Mouse (Mus musculus) layer of hippocampus, postnatal 14 days (tissue): ENCODE results near the gene Zbtb5. TPM values are rescaled to one million over a fixed set of nuclear protein-coding genes. Genes with fewer than 3 reads are reported as not detected.
"Not testable (repeated sequence)": the region's sequence is repeated elsewhere in the genome, so short reads cannot be mapped to it uniquely, and the experiment has no call there.

ENCODE experiments used
- DNase-seq, 2 experiments: peaks; one replicate each; pipeline ENCODE4 v3.0.0; 2021 to 2022; ENCODE audit warnings: low spot score in 2 of 2, mixed read lengths in 1 of 2
- total RNA-seq, 2 experiments: library from RNA; stranded (reverse); gene quantifications; 2 replicates each; pipeline ENCODE4 v1.2.3; 2021

Gene Zbtb5
- total RNA-seq, 2 experiments from 2014 or later, result 12.1 to 12.7 TPM

GRCm38 (mm10) chr4:44973871-44974270 lies 38.3 kb downstream of the Zbtb5 start:
- no peak for DNase-seq

DNA sequence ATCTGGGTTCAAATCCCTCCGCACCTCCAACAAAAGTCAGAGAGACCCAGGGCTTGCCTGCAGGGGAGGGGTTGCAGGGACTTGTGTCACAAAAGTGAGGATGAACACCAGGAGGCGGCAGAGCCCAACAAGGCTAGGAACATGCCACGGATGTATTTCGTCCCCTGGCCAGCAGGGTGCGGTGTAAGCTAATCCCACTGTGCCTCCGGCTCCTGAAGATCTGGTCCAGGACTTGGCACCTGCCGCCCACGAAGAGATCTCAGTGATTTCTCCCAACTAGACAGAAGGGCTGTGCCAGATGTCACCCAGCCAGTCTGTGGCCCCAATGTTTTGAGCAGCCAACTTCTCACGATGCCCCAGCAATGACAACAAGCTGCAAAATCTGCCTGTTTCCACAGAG lies 38.8 kb downstream of the Zbtb5 start:
- DNase-seq, result peak; percentile 93 to 95

DNA sequence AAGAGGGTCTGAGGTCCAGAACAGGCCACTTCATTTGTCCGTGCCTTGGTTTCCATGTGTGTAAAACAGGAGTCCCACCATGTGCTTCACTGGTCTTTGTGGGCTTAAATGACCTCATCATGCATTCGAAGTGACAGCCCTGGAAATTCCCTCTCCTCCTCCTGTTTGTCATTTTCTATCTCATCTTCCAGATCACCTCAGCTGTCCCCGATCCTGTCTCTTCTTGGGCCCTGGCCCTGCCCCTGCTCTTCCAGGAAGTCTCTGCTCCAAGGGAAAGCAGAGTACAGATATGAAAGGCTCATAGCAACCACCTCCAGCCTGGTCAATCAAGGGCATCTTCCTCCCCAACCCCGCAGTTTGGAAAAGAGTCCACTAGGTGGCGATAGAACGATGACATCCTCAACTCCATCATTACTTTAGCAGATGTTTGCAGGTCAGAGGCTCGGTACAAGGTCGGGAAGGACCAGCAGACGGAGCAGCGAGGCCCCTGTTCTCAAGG lies 41.6 kb downstream of the Zbtb5 start:
- no peak for DNase-seq

DNA sequence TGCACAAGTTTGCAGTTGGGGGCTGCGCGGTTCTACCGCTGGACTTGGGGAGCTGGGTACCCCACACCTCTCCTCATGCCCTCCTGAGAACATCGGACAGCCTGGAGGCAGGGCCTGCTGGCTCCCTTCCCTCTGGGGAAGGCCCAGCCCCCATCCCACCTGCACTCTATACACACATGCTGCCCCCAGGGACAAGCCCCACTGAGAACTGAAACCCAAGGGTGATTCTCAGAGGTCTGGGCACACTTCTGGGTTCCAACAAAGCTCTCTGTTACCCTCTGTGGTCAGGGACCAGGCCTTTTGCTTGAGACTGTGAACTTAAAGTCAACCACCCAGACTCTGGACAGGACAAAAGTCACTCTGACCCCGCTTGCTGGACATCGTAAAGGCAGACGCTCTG lies 42.2 kb downstream of the Zbtb5 start:
- DNase-seq, result no peak

DNA sequence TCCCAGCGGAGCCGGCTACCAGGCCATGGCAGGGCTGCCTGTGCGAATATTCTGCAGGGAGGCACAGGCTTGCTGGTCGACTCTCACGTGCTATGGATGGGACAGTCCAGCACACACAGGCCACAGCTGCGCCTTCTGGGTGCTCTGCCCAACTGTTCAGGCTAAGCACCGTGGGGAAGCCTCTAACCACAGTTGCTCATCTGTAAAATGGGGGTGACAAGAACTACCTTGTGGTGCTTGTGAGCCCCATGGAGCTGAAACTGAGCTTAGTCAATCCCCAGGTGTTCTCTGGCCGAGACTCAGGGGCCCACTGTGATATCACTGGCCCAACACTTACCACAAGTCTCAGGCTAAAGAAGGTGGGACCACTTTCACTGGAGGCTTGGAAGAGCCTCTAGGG lies 44.8 kb downstream of the Zbtb5 start:
- DNase-seq, result no peak

GRCm38 (mm10) chr4:44965736-44966135 lies 46.5 kb downstream of the Zbtb5 start:
- no peak for DNase-seq

- DNase-seq, result no peak
Observed at GRCm38 (mm10) chr4:44965175-44965574, 47.0 kb downstream of the Zbtb5 start.

DNA sequence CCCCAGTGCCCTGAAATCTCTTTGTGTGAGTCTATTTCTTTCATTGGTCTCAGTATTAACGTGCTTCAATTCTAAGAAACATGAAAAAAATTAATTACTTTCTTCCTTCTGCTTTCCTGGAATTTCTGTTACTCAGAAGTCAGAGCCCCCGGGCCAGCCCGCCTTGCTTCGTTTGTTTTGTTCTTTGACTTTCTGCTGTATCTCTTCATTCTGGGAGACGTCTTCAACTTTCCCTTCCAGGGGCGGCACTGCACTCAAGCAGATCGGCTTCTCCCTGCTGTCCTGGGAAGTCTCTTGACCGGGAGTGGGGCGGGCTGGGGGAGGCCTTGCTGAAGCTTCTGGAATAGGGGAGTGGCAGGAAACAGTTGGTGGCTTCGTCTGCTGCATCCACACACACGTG lies 49.1 kb downstream of the Zbtb5 start:
- no peak for DNase-seq

DNA sequence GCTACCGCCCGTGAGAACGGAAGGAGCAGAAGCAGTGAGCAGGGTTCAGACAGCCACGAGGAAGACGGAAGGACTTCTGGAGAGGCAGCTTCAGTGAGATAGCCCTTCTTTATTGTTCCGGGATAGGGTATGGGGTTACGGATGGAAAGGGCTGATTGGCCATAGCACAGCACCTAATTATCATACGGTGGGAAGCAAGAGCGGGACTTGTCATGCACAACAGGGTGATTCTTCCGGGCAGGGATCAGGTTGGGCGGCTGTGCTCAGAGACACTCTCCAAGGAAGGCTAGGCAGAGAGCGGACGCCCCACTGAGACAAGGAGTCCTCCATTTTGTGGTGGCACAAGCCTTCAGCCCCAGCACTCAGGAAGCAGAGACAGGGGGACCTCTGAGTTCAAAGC lies 53.0 kb downstream of the Zbtb5 start:
- no peak for DNase-seq

GRCm38 (mm10) chr4:44958776-44959175 lies 53.4 kb downstream of the Zbtb5 start:
- no peak for DNase-seq

GRCm38 (mm10) chr4:44953041-44953440 lies 59.2 kb downstream of the Zbtb5 start:
- DNase-seq, result no peak

- no peak for DNase-seq
Observed at GRCm38 (mm10) chr4:44948314-44948713, 63.9 kb downstream of the Zbtb5 start.

DNA sequence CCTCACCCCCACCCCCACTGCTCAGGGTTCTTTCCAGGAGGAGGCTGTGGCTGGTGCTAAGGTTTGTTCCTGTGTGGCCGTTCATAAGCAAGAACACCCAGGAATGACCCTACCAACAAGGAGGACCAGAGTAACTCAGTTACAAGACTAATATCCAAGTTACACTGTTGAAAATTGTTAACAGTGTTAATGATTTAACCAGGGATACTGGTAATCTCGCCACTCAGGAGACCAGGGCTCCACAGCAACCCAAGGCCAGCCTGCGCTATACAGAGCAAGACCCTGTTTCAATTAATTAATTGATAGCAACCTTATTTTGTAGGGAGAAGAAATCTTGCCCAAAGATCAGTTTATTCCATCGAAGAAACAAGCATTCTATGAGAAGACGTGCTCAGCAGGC lies 64.7 kb downstream of the Zbtb5 start:
- DNase-seq, result no peak

- not testable (repeated sequence) for DNase-seq
Observed at GRCm38 (mm10) chr4:44946126-44946525, 66.1 kb downstream of the Zbtb5 start.

- DNase-seq, result no peak
Observed at GRCm38 (mm10) chr4:44944426-44945075, 67.7 kb downstream of the Zbtb5 start.

- DNase-seq, result no peak
Observed at GRCm38 (mm10) chr4:44943480-44943879, 68.7 kb downstream of the Zbtb5 start.

DNA sequence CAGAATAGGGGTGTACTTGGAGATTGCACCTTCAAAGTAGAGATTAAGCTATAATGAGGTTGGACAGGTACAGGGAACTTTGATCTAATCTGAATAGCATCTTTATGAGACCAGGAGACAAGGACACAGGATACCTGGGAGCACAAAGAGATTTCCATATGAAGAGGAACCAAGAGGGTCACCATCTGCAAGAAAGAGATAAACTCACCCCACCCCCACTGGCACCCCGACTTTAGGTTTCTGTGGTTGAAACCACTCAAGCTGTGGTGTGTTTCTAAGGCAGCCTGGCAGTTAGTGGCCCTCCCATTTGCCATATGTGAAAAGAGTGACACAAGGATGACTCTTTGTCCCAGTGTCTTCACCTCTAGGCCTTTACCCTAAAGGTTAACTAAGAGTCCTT lies 70.0 kb downstream of the Zbtb5 start:
- DNase-seq, result no peak

Other genes with a start within 250 kb of the Zbtb5 start
- gene Grhpr, start 31.0 kb downstream of the Zbtb5 start, total RNA-seq, result 10 to 100 TPM; 18.7 to 21.3 TPM
- gene Polr1e, start 6.2 kb upstream of the Zbtb5 start, total RNA-seq, result 10 to 100 TPM; 11.9 to 14.8 TPM
- gene Fbxo10, start 72.2 kb upstream of the Zbtb5 start, total RNA-seq, result 10 to 100 TPM; 39.6 to 41.3 TPM
- 10 to 100 TPM; 66.7 to 75.6 TPM for gene Tomm5, start 95.7 kb upstream of the Zbtb5 start, total RNA-seq
- gene Frmpd1, start 172.5 kb upstream of the Zbtb5 start, total RNA-seq, result 10 to 100 TPM; 20.7 to 24.3 TPM